Mouse (Mus musculus) leukemia stem cell, adult 10-12 weeks (primary cell): ENCODE results near the gene Trim60. TPM values are rescaled to one million over a fixed set of nuclear protein-coding genes. Genes with fewer than 3 reads are reported as not detected.

Source experiments
- polyA plus RNA-seq: library from polyadenylated mRNA; stranded (reverse); fragments of >175 nt; gene quantifications from 2 replicates; pipeline ENCODE4 v1.2.3, GENCODE M21; 2012; ENCODE audit warnings: low replicate concordance

Gene Trim60
- polyA plus RNA-seq, result not detected in 2 replicates

GRCm38 (mm10) chr8:65018423-65018822, at the start of gene Trim60, which contains the start of gene Trim61:
Gene Trim60, minus strand, starts transcription at chr8:65018584.
Gene Trim61, minus strand, starts transcription at chr8:65018523.

GRCm38 (mm10) chr8:65037117-65037533, 18.7 kb upstream of the Trim60 start, which contains the start of gene Apela:
Gene Apela, minus strand, starts transcription at chr8:65037336.

GRCm38 (mm10) chr8:64987731-64988130, 30.7 kb downstream of the Trim60 start, which contains the start of gene Trim75:
Gene Trim75, minus strand, starts transcription at chr8:64987831.

Other genes starting within 250 kb of the Trim60 start
- 0.93 and 1.1 TPM in 2 replicates for gene Klhl2, start 168.6 kb downstream of the Trim60 start, polyA plus RNA-seq
- 35.5 and 37.8 TPM in 2 replicates for gene Tmem192, start 71.4 kb downstream of the Trim60 start, polyA plus RNA-seq
- 0.05 TPM in 1 of 2 replicates, not detected in the other for gene Trim75, start 30.8 kb downstream of the Trim60 start, polyA plus RNA-seq
- not detected in 2 replicates for gene Trim61, start 61 bp downstream of the Trim60 start, polyA plus RNA-seq
- gene Apela, start 18.8 kb upstream of the Trim60 start, polyA plus RNA-seq, result not detected in 2 replicates
- not detected in 2 replicates for gene Gm10663, start 56.4 kb upstream of the Trim60 start, polyA plus RNA-seq
- not detected in 2 replicates for gene BC030870, start 111.0 kb upstream of the Trim60 start, polyA plus RNA-seq